Mouse (Mus musculus) CH12.LX (cell line): ENCODE data around the gene Clasp2. TPM values are rescaled to one million over a fixed set of nuclear protein-coding genes. Genes with fewer than 3 reads are reported as not detected.

ENCODE experiments used
- DNase-seq: peaks from one replicate; pipeline ENCODE4 v3.0.0-alpha.2; 2013; ENCODE audit errors: extremely low read depth
- H3K27ac ChIP-seq: 2 replicates; pipeline ENCODE4 v1.5.1; 2012; ENCODE audit warnings: low read depth, mild to moderate bottlenecking, control low read depth, moderate library complexity; ENCODE audit not compliant: insufficient read depth
- H3K27me3 ChIP-seq: replicated peaks from 2 replicates; pipeline ENCODE3; 2012; ENCODE audit warnings: inconsistent platforms
- H3K36me3 ChIP-seq, 2 experiments: replicated peaks in 1 of 2; 2 replicates each; pipeline versions ENCODE3 to v1.6.1; 2012; ENCODE audit warnings: inconsistent platforms in 1 of 2, low read length in 1 of 2, mild to moderate bottlenecking in 1 of 2, mixed read lengths in 1 of 2, moderate library complexity in 1 of 2; ENCODE audit not compliant: control insufficient read depth in 1 of 2, insufficient read depth in 1 of 2
- H3K4me1 ChIP-seq, 2 experiments: 2 replicates each; pipeline ENCODE4 v1.6.1; 2012; ENCODE audit warnings: inconsistent platforms in 1 of 2, moderate library complexity in 1 of 2; ENCODE audit not compliant: insufficient read depth in 2 of 2, control insufficient read depth in 1 of 2
- H3K4me2 ChIP-seq: 2 replicates; pipeline ENCODE4 v1.6.1; 2012; ENCODE audit warnings: low read depth, mild to moderate bottlenecking, control low read depth; ENCODE audit not compliant: poor library complexity, insufficient read depth, severe bottlenecking
- H3K4me3 ChIP-seq, 3 experiments: fragments of 150-350 bp in 1 of 3; sonication (generic) in 1 of 3; replicated peaks in 1 of 3; 2 replicates each; pipeline versions ENCODE3 to v1.5.1; 2011 to 2012; ENCODE audit warnings: low read depth in 2 of 3, low read length in 2 of 3, mild to moderate bottlenecking in 2 of 3, moderate library complexity in 2 of 3, control low read depth in 1 of 3, improper control_type of control experiment in 1 of 3, inconsistent platforms in 1 of 3, mixed read lengths in 1 of 3; ENCODE audit not compliant: poor library complexity in 1 of 3
- H3K79me2 ChIP-seq: replicated peaks from 2 replicates; pipeline ENCODE4 v1.6.1; 2012; ENCODE audit warnings: mild to moderate bottlenecking, moderate library complexity; ENCODE audit not compliant: control insufficient read depth, poor library complexity, insufficient read depth, severe bottlenecking; ENCODE audit errors: extremely low read depth
- H3K9ac ChIP-seq: 2 replicates; pipeline ENCODE4 v1.6.1; 2012; ENCODE audit warnings: low read depth, mild to moderate bottlenecking, control low read depth, moderate library complexity; ENCODE audit not compliant: insufficient read depth
- H3K9me3 ChIP-seq: replicated peaks from 2 replicates; pipeline ENCODE3; 2012; ENCODE audit warnings: low read length, inconsistent platforms, mixed read lengths
- CHD1 ChIP-seq: IDR thresholded peaks from 2 replicates; pipeline ENCODE4 v1.6.1; 2012; ENCODE audit warnings: low read depth, low read length, improper control_type of control experiment, inconsistent platforms
- EP300 ChIP-seq: IDR thresholded peaks from 2 replicates; pipeline ENCODE4 v1.6.1; 2011; ENCODE audit warnings: low read length, improper control_type of control experiment
- GABPA ChIP-seq: IDR thresholded peaks from 2 replicates; pipeline ENCODE4 v1.6.1; 2012; ENCODE audit warnings: low read depth, low read length, improper control_type of control experiment, inconsistent platforms; ENCODE audit not compliant: insufficient replicate concordance
- JUN ChIP-seq: IDR thresholded peaks from 2 replicates; pipeline ENCODE4 v1.6.1; 2011; ENCODE audit warnings: low read depth, mild to moderate bottlenecking, low read length, improper control_type of control experiment, moderate library complexity; ENCODE audit not compliant: insufficient read depth
- MAZ ChIP-seq: IDR thresholded peaks from 2 replicates; pipeline ENCODE4 v1.6.1; 2012; ENCODE audit warnings: low read depth, mild to moderate bottlenecking, inconsistent platforms, low read length, improper control_type of control experiment, moderate library complexity
- MEF2A ChIP-seq: IDR thresholded peaks from 2 replicates; pipeline ENCODE4 v1.6.1; 2014; ENCODE audit warnings: low read depth, mild to moderate bottlenecking, inconsistent platforms, low read length, improper control_type of control experiment, borderline replicate concordance
- MXI1 ChIP-seq: IDR thresholded peaks from 2 replicates; pipeline ENCODE4 v1.6.1; 2011; ENCODE audit warnings: mild to moderate bottlenecking, low read depth, low read length, improper control_type of control experiment
- MYC ChIP-seq: IDR thresholded peaks from 2 replicates; pipeline ENCODE4 v1.6.1; 2011; ENCODE audit warnings: low read depth, mild to moderate bottlenecking, improper control_type of control experiment, low read length
- PAX5 ChIP-seq: IDR thresholded peaks from 2 replicates; pipeline ENCODE4 v1.6.1; 2012; ENCODE audit warnings: low read length, inconsistent platforms, mixed read lengths
- POLR2AphosphoS2 ChIP-seq: IDR thresholded peaks from 2 replicates; pipeline ENCODE4 v1.6.1; 2011; ENCODE audit warnings: low read depth, low read length, improper control_type of control experiment
- USF1 ChIP-seq: IDR thresholded peaks from 2 replicates; pipeline ENCODE4 v1.6.1; 2014; ENCODE audit warnings: low read depth, mild to moderate bottlenecking, inconsistent platforms, low read length, improper control_type of control experiment
- ZMIZ1 ChIP-seq: IDR thresholded peaks from 2 replicates; pipeline ENCODE4 v1.6.1; 2012; ENCODE audit warnings: low read depth, mild to moderate bottlenecking, inconsistent platforms, low read length, improper control_type of control experiment
- ZNF384 ChIP-seq: IDR thresholded peaks from 2 replicates; pipeline ENCODE4 v1.6.1; 2012; ENCODE audit warnings: low read depth, low read length, improper control_type of control experiment, inconsistent platforms
- dilution Hi-C: fragments of 300-500 bp; cut with MboI; formaldehyde crosslinking; loops from 2 replicates; pipeline ENCODE4 v1.14.3; 2020; ENCODE audit warnings: low sequenced_read_pairs; ENCODE audit not compliant: extremely low pct_unique_long_range_greater_than_20kb, extremely low pct_ligation_motif_present
- in situ Hi-C: fragments of 300-500 bp; cut with MboI; formaldehyde crosslinking; loops from 3 replicates; pipeline ENCODE4 v1.14.3; 2019; ENCODE audit warnings: low sequenced_read_pairs, low pct_ligation_motif_present, low pct_unique_long_range_greater_than_20kb, mixed read lengths
- polyA plus RNA-seq: library from polyadenylated mRNA; unstranded; fragments of >175 nt; gene quantifications from 2 replicates; pipeline ENCODE4 v1.2.1, GENCODE M21; 2012; ENCODE audit warnings: low read depth; ENCODE audit not compliant: insufficient read length
- total RNA-seq, 2 experiments: library from RNA; depleted of rRNA; stranded (reverse); fragments of 300-350 nt in 1 of 2; fragments of >200 nt in 1 of 2; gene quantifications; 2 replicates each; pipeline ENCODE4 v1.2.3; 2012 to 2014

The Clasp2 gene
- total and polyA plus RNA-seq, 3 experiments: 23.9 to 32.4 (median 27.0) TPM

DNA sequence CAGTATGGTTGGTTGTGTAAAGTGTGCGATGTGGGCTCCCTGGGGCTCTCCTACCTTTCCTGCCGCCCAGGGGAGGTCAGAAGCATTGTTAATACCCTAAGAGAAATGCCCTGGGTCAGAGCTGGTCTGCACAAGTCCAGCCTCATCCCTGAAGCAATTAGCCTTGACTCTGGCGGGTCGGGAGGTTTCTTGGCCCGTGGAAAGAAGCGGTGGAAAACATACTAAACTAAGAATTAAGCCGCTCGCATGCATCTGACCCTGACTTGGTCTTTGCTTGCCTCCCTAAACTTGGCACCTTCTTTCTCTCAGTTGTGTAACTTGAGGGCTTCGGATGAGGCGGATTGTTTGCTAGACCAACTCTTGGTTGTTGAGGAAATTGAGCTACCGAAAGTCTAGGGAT, 191.2 kb downstream of the Clasp2 start:
- H3K4me1 ChIP-seq: peaks cover 4 to 57% of the 10 kb centered on the region in 2 experiments; a peak in 2 of 4 replicates
- no peak overlapping the region for H3K27ac ChIP-seq
- no peaks in the 10 kb centered on the region for H3K9me3 ChIP-seq
- TF ChIP-seq MXI1 (0 out of 2 replicates have a peak, but pooled peaks have one; percentile 26), ZMIZ1 (no peak)
- TF ChIP-seq, all 38 proteins: peak for 1
- peak overlapping the region; percentile 86 to 96 (median 92) for H3K4me3 ChIP-seq
- no peaks in the 10 kb centered on the region for H3K27me3 ChIP-seq
- H3K79me2 ChIP-seq: peaks cover 59% of the 10 kb centered on the region
- in situ Hi-C loops (no loop called here), dilution Hi-C loops (no loop called here)
- peak overlapping the region; percentile 90 for H3K9ac ChIP-seq
- H3K36me3 ChIP-seq: peaks cover 0 to 17% of the 10 kb centered on the region in 2 experiments
- no peak for DNase-seq
- peak overlapping the region; percentile 93 for H3K4me2 ChIP-seq

DNA sequence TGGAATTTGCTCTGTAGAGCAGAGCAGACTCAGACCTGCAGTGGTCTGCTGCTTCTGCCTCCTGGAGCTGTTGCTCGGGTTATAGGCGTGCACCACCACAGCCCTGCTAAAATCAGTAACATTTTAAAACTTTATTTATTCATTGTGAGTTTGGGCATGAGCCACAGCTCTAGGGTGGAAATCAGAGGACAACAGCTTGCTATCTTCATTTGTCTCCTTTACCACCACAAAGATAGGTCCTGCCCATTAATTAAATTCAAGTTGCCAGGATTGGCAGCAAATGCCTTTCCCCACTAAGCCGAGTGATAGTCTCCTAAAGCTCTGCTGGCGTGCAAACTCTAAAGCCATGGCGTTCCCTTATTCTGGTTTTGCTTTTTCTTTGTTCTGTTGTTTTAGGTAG, 194.4 kb downstream of the Clasp2 start:
- no peak for DNase-seq
- Histone ChIP-seq H3K36me3 (peaks cover 0 to 40% of the 10 kb centered on the region in 2 experiments), H3K27me3 (no peaks in the 10 kb centered on the region), H3K9me3 (no peaks in the 10 kb centered on the region), H3K4me2 (no peak overlapping the region), H3K9ac (no peak overlapping the region), H3K4me1 (peaks cover 0 to 49% of the 10 kb centered on the region in 2 experiments; a peak in 2 of 4 replicates), H3K4me3 (no peak overlapping the region), H3K79me2 (peaks cover 91% of the 10 kb centered on the region), H3K27ac (no peak overlapping the region)
- no peak for TF ChIP-seq MYC
- TF ChIP-seq JUN: no peak
- no peak for TF ChIP-seq PAX5
- no peak for TF ChIP-seq CHD1
- TF ChIP-seq EP300: no peak
- TF ChIP-seq GABPA: no peak
- TF ChIP-seq MEF2A: no peak
- TF ChIP-seq POLR2AphosphoS2: no peak
- TF ChIP-seq USF1: no peak
- TF ChIP-seq ZNF384: no peak
- no peak for TF ChIP-seq MXI1
- TF ChIP-seq MAZ: no peak
- in situ Hi-C loops: no loop called here
- dilution Hi-C loops: no loop called here
